Mouse (Mus musculus) kidney, adult 18-20 months (tissue): ENCODE measurements around the gene Sertad2.

Source experiments
- DNase-seq: peaks from one replicate; pipeline ENCODE4 v3.0.0; 2021

Gene Sertad2

DNA sequence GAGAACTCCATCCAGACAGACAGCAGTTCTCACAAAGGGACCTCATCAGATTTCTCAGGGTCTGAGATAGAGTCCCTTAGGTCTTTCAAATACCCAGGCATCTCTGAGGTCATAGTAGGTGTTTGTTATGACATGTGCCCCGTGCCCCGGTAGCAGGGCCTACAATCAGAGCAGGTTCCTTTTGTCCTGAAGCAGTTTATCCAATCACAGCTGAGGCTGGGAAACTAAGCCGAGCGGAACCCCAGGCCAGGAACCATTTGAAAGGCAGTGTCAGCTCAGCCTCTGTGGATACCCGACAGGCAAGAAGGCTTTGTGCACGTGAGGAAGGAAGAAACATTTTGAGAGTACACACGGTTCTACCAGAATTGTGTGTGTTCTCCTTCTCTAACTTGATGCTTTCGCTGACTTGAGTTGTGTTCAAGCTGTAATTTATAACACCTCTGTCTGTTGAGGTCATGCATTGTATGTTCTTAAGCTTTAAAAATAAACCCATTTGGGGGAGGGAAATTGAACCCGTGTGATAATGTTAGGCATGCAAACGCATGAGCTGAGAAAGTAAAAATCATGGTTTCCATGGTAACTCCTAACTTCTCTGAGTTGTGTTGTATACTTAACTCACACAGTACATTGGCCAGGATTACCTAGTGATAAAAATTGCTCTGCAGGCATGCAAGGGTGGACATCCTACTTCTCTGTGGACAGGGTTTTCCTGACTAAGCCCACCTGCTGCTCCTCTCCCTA lies 104.1 kb downstream of the Sertad2 start:
- DNase-seq, result no peak

- peak; percentile 44 for DNase-seq
These were observed 105.0 kb downstream of the Sertad2 start for GRCm38 (mm10) chr11:20647902-20648625.

- DNase-seq, result no peak
These were observed 106.4 kb downstream of the Sertad2 start for GRCm38 (mm10) chr11:20649477-20649876.

GRCm38 (mm10) chr11:20650006-20650639 lies 107.1 kb downstream of the Sertad2 start:
- DNase-seq, result no peak

GRCm38 (mm10) chr11:20651166-20651565 lies 108.1 kb downstream of the Sertad2 start:
- DNase-seq, result no peak

DNA sequence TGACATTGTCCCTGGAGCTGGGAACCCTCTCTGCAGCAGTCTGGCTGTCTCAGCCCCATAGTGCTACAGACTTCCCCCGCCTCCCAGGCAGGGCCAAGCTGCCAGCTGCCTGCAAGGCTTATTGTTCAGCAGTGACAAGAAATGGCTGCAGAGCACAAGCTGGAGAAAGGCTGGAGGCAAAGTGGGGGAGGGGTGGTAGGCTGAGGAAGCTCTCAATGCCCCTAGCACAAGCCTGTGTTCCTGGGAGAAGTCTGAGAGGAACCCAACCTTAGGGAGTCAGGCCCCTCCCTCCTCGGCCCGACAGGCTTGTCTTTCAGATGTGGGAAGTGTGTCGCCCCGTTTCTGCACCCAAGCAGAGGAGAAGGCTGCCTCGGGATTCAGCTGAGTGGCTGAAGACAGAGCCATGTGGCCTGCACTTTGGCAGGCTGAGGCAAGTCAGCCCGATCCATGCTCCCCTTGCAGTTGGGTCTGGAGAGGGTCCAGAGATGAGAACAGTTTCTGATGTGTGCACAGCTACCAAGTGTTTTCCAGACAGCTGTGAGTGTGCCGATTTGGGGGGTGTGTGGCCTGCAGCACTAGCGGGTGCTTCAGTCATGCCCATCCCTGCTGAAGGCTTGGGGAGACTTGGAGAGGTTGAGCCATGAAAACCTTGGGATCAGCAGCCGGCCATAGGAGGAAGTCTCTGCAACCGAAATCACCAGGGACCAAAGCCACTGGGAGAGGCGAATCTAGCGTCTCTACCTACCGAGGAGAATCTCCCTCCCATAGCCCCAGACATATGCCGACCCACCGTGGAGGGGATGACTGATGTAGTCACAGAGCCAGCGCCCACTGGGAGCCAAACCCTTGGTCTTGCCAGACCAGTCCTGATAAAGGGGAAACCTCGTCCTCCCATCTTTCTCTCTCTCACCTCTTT lies 113.0 kb downstream of the Sertad2 start:
- DNase-seq, result no peak

- DNase-seq, result no peak
These were observed 113.6 kb downstream of the Sertad2 start for GRCm38 (mm10) chr11:20656711-20657057.

DNA sequence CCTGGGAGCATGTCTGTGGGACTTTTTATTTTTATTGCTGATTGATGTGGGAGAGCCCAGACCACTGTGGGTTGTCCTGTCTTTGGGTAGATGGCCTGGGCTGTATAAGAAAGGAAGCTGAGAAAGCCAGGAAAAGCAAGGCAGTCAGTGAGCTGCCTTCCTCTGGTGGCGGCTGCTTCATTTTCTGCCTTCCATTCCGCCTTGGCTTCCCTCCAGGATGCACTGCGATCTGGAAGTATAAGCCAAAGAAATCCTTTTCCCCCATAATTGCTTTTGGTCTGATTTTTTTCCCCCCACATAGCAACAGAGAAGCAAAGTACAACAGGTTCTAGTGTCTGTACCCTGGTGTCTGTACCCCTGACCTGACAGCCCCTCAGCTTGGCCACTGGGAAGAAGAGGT lies 116.0 kb downstream of the Sertad2 start:
- DNase-seq, result no peak

- DNase-seq, result no peak
These were observed 117.4 kb downstream of the Sertad2 start for GRCm38 (mm10) chr11:20660111-20661097.

GRCm38 (mm10) chr11:20661652-20662051 lies 118.6 kb downstream of the Sertad2 start:
- peak; percentile 45 for DNase-seq

DNA sequence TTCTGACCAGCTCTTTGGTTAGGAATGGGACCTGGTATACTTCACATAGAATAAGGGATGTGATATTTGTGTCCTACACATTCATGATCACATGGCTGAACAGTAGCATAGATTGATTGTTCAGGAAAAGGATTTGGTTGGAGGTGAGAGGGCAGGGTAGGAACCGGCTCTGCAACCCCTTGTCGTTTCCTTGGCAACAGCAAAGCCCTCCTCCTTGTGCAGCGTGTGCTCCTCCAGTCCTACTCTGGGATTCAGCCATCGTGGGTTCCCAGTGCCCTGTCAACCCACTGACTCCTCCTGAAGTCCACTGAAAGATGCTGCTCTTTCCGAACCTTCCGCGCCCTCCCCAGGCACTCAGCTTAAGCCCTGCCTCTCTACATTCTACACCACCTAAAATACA lies 119.8 kb downstream of the Sertad2 start:
- no peak for DNase-seq

DNA sequence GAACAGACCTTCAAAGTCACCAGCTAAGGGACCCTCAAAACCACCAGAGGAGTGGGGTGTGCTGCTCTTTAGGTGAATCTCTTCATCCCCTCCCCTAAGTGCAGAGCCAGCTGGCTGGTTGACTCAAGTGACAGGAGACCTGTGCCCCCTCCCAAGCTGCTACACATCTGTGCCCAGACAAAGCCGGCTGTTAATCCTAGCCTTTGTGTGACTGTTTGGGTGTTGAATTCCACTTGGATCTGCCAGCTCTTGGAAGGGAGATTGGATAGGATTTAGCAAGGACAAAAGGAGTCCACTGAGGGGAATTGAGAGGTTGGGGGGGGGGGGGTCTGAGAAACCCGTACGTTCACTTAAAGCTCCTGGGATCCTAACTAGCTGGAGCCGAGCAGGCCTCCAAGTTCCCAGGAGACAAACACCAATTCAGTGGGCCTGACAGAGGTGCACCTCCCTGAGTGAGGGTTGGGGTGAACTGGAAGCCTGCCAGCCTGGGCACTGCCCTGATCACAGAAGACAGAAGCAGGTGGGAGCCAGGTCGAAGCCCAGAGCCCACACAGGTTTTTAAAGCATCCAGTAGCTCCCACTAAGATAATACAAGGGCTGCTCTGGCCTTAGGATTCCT lies 120.6 kb downstream of the Sertad2 start:
- no peak for DNase-seq

DNA sequence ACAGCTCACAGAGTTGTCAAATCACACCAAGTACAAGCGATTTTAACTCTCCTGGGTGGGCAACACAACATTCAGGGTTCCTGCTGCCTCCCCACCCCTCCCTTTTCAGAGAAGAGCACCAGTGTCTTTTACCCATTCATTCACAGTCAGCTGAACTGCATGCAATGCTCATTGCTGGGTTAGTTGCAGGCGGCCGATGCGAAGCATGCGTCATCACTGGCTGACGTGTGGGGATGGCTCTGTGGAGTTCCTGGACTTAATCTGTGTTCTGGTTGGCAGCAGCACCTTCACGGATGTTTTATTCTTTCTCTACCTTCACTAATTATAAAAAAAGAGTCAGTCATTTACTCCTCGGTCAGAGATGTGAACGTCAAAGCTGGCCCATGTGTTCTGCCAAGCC lies 121.8 kb downstream of the Sertad2 start:
- no peak for DNase-seq

DNA sequence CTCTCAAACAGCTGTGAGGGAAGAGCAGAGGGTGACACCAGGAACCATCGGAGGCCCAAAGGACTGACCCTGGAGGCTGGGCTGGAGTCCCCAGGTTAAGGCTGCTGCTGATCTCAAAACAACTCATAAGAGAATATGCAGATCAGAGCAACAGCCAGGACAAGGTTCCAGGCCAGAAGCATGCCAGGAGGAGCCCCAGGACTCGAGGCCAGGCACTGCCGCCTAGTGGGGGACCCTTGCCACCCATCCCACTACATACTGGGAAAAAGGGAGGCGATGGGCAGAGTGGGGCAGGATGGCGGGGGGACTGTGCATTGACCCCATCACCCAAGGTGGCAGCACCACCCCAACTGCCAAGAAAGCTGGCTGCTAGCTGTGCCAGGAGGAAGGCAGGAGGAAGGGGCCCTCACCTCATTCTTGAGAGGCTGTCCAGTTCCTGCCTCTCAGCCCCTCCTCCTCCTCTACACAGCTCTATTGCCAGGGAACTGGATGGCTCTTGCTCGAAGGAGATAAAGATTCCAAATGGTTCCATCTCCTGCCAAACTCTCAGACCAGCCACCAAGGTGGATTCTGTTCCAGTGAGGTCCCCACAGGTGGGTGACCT lies 128.8 kb downstream of the Sertad2 start:
- no peak for DNase-seq

DNA sequence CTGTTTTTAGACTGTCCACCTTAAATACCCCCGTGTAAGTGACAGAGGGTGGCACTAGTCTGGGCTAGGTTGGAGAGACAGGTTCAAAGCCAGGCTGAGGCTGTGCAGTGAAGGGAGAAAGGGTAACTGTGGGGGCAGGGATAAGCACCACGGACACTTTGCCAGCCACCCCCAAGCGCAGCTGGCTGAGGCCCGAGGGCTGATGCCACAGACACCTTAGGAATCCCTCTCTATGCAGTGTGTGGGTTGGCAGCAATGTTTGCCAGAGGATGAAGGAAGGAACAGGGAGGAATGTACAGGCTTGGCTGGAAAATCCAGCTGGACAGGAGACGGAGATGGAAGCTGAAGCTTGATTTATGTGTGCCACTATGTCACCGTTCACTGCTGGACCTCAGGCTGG lies 129.5 kb downstream of the Sertad2 start:
- no peak for DNase-seq

GRCm38 (mm10) chr11:20679396-20679795 lies 136.3 kb downstream of the Sertad2 start:
- no peak for DNase-seq

GRCm38 (mm10) chr11:20680781-20681180 lies 137.7 kb downstream of the Sertad2 start:
- no peak for DNase-seq

GRCm38 (mm10) chr11:20681679-20682078 lies 138.6 kb downstream of the Sertad2 start:
- no peak for DNase-seq

- DNase-seq, result peak; percentile 62
These were observed 147.9 kb downstream of the Sertad2 start for GRCm38 (mm10) chr11:20691000-20691399.
